Mouse (Mus musculus): ENCODE measurements around the gene Chn1. TPM values are rescaled to one million over a fixed set of nuclear protein-coding genes. Genes with fewer than 3 reads are reported as not detected.
A peak's percentile ranks its signal among the peaks of the same experiment; 100 is the strongest.

Chn1 gene
- total and polyA plus RNA-seq, 3 experiments, result 5.0 to 14.1 TPM; not detected in 1

- TF ChIP-seq JUND (IDR thresholded peaks at IDR 0.05; ENCODE audit: low read depth, low read length), result no peak
- no peak for TF ChIP-seq MYB (IDR thresholded peaks at IDR 0.05; ENCODE audit: low read depth, low read length)
- TF ChIP-seq TAL1 (IDR thresholded peaks at IDR 0.05; ENCODE audit: low read length), result no peak
- TF ChIP-seq SMC3 (IDR thresholded peaks at IDR 0.05; ENCODE audit: low read depth, low read length), result no peak
- no peak for TF ChIP-seq MAX (IDR thresholded peaks at IDR 0.05; ENCODE audit: low read length)
- TF ChIP-seq TBP (IDR thresholded peaks at IDR 0.05; ENCODE audit: low read depth, low read length), result no peak
- no peak for TF ChIP-seq RAD21 (IDR thresholded peaks at IDR 0.05; ENCODE audit: low read depth, low read length)
- TF ChIP-seq USF2 (IDR thresholded peaks at IDR 0.05; ENCODE audit: borderline replicate concordance in 1 of 2, insufficient read depth in 1 of 2, low read depth in 1 of 2, low read length in 2 of 2), result no peak
- TF ChIP-seq ZNF384 (IDR thresholded peaks at IDR 0.05; ENCODE audit: low read depth, low read length), result no peak
- TF ChIP-seq ELF1 (IDR thresholded peaks at IDR 0.05; ENCODE audit: low read depth, low read length), result no peak
- TF ChIP-seq ZKSCAN1 (IDR thresholded peaks at IDR 0.05; ENCODE audit: low read depth, low read length), result no peak
- no peak for TF ChIP-seq ZC3H11A (IDR thresholded peaks at IDR 0.05; ENCODE audit: low read depth, low read length)
- TF ChIP-seq GATA1 (IDR thresholded peaks at IDR 0.05; ENCODE audit: low read depth, low read length), result no peak
- TF ChIP-seq CTCF (IDR thresholded peaks at IDR 0.05 in 2 of 3, conservative IDR thresholded peaks at IDR 0.05 in 1 of 3; ENCODE audit: control insufficient read depth in 1 of 3, insufficient read depth in 1 of 3, low read depth in 2 of 3, low read length in 3 of 3, poor library complexity in 1 of 3, severe bottlenecking in 1 of 3), result no peak
- TF ChIP-seq USF1 (IDR thresholded peaks at IDR 0.05; ENCODE audit: low read depth, low read length), result no peak
- TF ChIP-seq E2F4 (IDR thresholded peaks at IDR 0.05; ENCODE audit: borderline replicate concordance, low read depth, low read length), result no peak
- H3K4me3 ChIP-seq (ENCODE audit: control insufficient read depth in 1 of 2, insufficient read depth in 1 of 2, low read depth in 2 of 2, low read length in 2 of 2), result peak overlapping the region; percentile 13 to 21; a peak in 2 of 4 replicates
- no peaks in the 10 kb centered on the region for H3K79me2 ChIP-seq (ENCODE audit: control insufficient read depth, insufficient read depth, low read length, poor library complexity)
- no peaks in the 10 kb centered on the region for H3K27me3 ChIP-seq (ENCODE audit: control insufficient read depth in 1 of 2, insufficient read depth in 2 of 2, low read length in 2 of 2)
- no peaks in the 10 kb centered on the region for H3K36me3 ChIP-seq (ENCODE audit: control insufficient read depth in 1 of 2, insufficient read depth in 2 of 2, low read length in 2 of 2)
- H3K9me3 ChIP-seq (replicated peaks; ENCODE audit: insufficient read depth, low read length), result no peaks in the 10 kb centered on the region
- peak overlapping the region; percentile 7 for H3K9ac ChIP-seq (ENCODE audit: control insufficient read depth, low read depth, low read length, poor library complexity, severe bottlenecking)
- H3K4me1 ChIP-seq (ENCODE audit: control insufficient read depth in 1 of 2, insufficient read depth in 2 of 2, low read length in 2 of 2), result no peaks in the 10 kb centered on the region
- no peak overlapping the region for H3K27ac ChIP-seq (ENCODE audit: control insufficient read depth, low read depth, low read length)
- DNase-seq (ENCODE audit: low read depth, low spot score), result no peak
Measured at GRCm38 (mm10) chr2:73660566-73661134, 114.5 kb downstream of the Chn1 start.

GRCm38 (mm10) chr2:73659726-73660565 lies 115.2 kb downstream of the Chn1 start:
- Histone ChIP-seq H3K4me3 (ENCODE audit: control insufficient read depth in 1 of 2, insufficient read depth in 1 of 2, low read depth in 2 of 2, low read length in 2 of 2) (peak overlapping the region; percentile 58 to 63), H3K9me3 (replicated peaks; ENCODE audit: insufficient read depth, low read length) (no peaks in the 10 kb centered on the region), H3K27ac (ENCODE audit: control insufficient read depth, low read depth, low read length) (peak overlapping the region; percentile 9; the same call in 1 of the 2 replicates), H3K36me3 (ENCODE audit: control insufficient read depth in 1 of 2, insufficient read depth in 2 of 2, low read length in 2 of 2) (no peaks in the 10 kb centered on the region), H3K79me2 (ENCODE audit: control insufficient read depth, insufficient read depth, low read length, poor library complexity) (no peaks in the 10 kb centered on the region), H3K27me3 (ENCODE audit: control insufficient read depth in 1 of 2, insufficient read depth in 2 of 2, low read length in 2 of 2) (no peaks in the 10 kb centered on the region), H3K4me1 (ENCODE audit: control insufficient read depth in 1 of 2, insufficient read depth in 2 of 2, low read length in 2 of 2) (no peaks in the 10 kb centered on the region), H3K9ac (ENCODE audit: control insufficient read depth, low read depth, low read length, poor library complexity, severe bottlenecking) (peak overlapping the region; percentile 68)
- DNase-seq (ENCODE audit: low read depth, low spot score), result peak; percentile 86
- TF ChIP-seq MYB (IDR thresholded peaks at IDR 0.05; ENCODE audit: low read depth, low read length) (no peak), RCOR1 (IDR thresholded peaks at IDR 0.05; ENCODE audit: low read depth, low read length) (no peak), ZNF384 (IDR thresholded peaks at IDR 0.05; ENCODE audit: low read depth, low read length) (0 out of 2 replicates have a peak, but pooled peaks have one; percentile 21), EP300 (IDR thresholded peaks at IDR 0.05; ENCODE audit: low read depth in 1 of 2, low read length in 2 of 2) (no peak), MAZ (IDR thresholded peaks at IDR 0.05; ENCODE audit: low read depth, low read length) (peak; percentile 40; the same call in 1 of the 2 replicates), CTCF (IDR thresholded peaks at IDR 0.05 in 2 of 3, conservative IDR thresholded peaks at IDR 0.05 in 1 of 3; ENCODE audit: control insufficient read depth in 1 of 3, insufficient read depth in 1 of 3, low read depth in 2 of 3, low read length in 3 of 3, poor library complexity in 1 of 3, severe bottlenecking in 1 of 3) (no peak), RAD21 (IDR thresholded peaks at IDR 0.05; ENCODE audit: low read depth, low read length) (no peak), SIN3A (IDR thresholded peaks at IDR 0.05; ENCODE audit: low read length) (no peak), HCFC1 (IDR thresholded peaks at IDR 0.05; ENCODE audit: low read depth, low read length) (no peak), MXI1 (IDR thresholded peaks at IDR 0.05; ENCODE audit: low read depth, low read length) (peak; percentile 35; the same call in 1 of the 2 replicates), TBP (IDR thresholded peaks at IDR 0.05; ENCODE audit: low read depth, low read length) (0 out of 2 replicates have a peak, but pooled peaks have one; percentile 23), ETS1 (IDR thresholded peaks at IDR 0.05; ENCODE audit: low read depth, low read length) (no peak), USF1 (IDR thresholded peaks at IDR 0.05; ENCODE audit: low read depth, low read length) (no peak), TAL1 (IDR thresholded peaks at IDR 0.05; ENCODE audit: low read length) (no peak), E2F4 (IDR thresholded peaks at IDR 0.05; ENCODE audit: borderline replicate concordance, low read depth, low read length) (no peak), NELFE (IDR thresholded peaks at IDR 0.05; ENCODE audit: low read depth, low read length) (peak; percentile 46), CHD1 (IDR thresholded peaks at IDR 0.05; ENCODE audit: low read depth, low read length) (no peak), USF2 (IDR thresholded peaks at IDR 0.05; ENCODE audit: borderline replicate concordance in 1 of 2, insufficient read depth in 1 of 2, low read depth in 1 of 2, low read length in 2 of 2) (no peak), ZC3H11A (IDR thresholded peaks at IDR 0.05; ENCODE audit: low read depth, low read length) (no peak), SMC3 (IDR thresholded peaks at IDR 0.05; ENCODE audit: low read depth, low read length) (no peak), ZKSCAN1 (IDR thresholded peaks at IDR 0.05; ENCODE audit: low read depth, low read length) (no peak), ZMIZ1 (IDR thresholded peaks at IDR 0.05; ENCODE audit: low read depth, low read length) (no peak)

All from MEL (cell line).